Mouse (Mus musculus): ENCODE data around the gene Tmem273. TPM values are rescaled to one million over a fixed set of nuclear protein-coding genes. Genes with fewer than 3 reads are reported as not detected.

The Tmem273 gene
- polyA plus RNA-seq, 1 experiment from 2014 or later = 0.46 TPM

GRCm38 (mm10) chr14:32819297-32819696, 33.5 kb downstream of the Tmem273 start:
- Histone ChIP-seq H3K4me1 (ENCODE audit: control insufficient read depth, insufficient read depth, low read length) (no peaks in the 10 kb centered on the region), H3K4me2 (ENCODE audit: low read depth, low read length) (no peak overlapping the region), H3K27me3 (ENCODE audit: control insufficient read depth, insufficient read depth, low read length) (no peaks in the 10 kb centered on the region), H3K9me3 (ENCODE audit: control insufficient read depth, low read length) (no peaks in the 10 kb centered on the region), H3K27ac (ENCODE audit: low read depth, low read length) (no peak overlapping the region), H3K9ac (replicated peaks; ENCODE audit: low read depth, low read length) (no peak overlapping the region), H3K36me3 (ENCODE audit: control insufficient read depth, insufficient read depth, low read length) (no peaks in the 10 kb centered on the region), H3K4me3 (ENCODE audit: low read depth, low read length) (no peak overlapping the region)
- WGBS = 76% methylated on average over 1 of the region's 1 CpGs
- no peak for ATAC-seq (ENCODE audit: low read depth)

GRCm38 (mm10) chr14:32822812-32823211, 37.0 kb downstream of the Tmem273 start:
- Histone ChIP-seq H3K4me1 (ENCODE audit: control insufficient read depth, insufficient read depth, low read length) (peaks cover 6% of the 10 kb centered on the region; the same call in 1 of the 2 replicates), H3K9ac (replicated peaks; ENCODE audit: low read depth, low read length) (no peak overlapping the region), H3K36me3 (ENCODE audit: control insufficient read depth, insufficient read depth, low read length) (no peaks in the 10 kb centered on the region), H3K27ac (ENCODE audit: low read depth, low read length) (no peak overlapping the region), H3K9me3 (ENCODE audit: control insufficient read depth, low read length) (no peaks in the 10 kb centered on the region), H3K27me3 (ENCODE audit: control insufficient read depth, insufficient read depth, low read length) (no peaks in the 10 kb centered on the region), H3K4me3 (ENCODE audit: low read depth, low read length) (no peak overlapping the region), H3K4me2 (ENCODE audit: low read depth, low read length) (no peak overlapping the region)
- ATAC-seq (ENCODE audit: low read depth) = no peak
- WGBS = 88% methylated on average over 4 of the region's 4 CpGs

GRCm38 (mm10) chr14:32823861-32824260, 38.1 kb downstream of the Tmem273 start:
- Histone ChIP-seq H3K27me3 (ENCODE audit: control insufficient read depth, insufficient read depth, low read length) (no peaks in the 10 kb centered on the region), H3K27ac (ENCODE audit: low read depth, low read length) (no peak overlapping the region), H3K9ac (replicated peaks; ENCODE audit: low read depth, low read length) (no peak overlapping the region), H3K9me3 (ENCODE audit: control insufficient read depth, low read length) (no peaks in the 10 kb centered on the region), H3K36me3 (ENCODE audit: control insufficient read depth, insufficient read depth, low read length) (no peaks in the 10 kb centered on the region), H3K4me1 (ENCODE audit: control insufficient read depth, insufficient read depth, low read length) (peaks cover 6% of the 10 kb centered on the region; the same call in 1 of the 2 replicates), H3K4me3 (ENCODE audit: low read depth, low read length) (no peak overlapping the region), H3K4me2 (ENCODE audit: low read depth, low read length) (no peak overlapping the region)
- WGBS = 89% methylated on average over 3 of the region's 3 CpGs
- ATAC-seq (ENCODE audit: low read depth) = no peak

GRCm38 (mm10) chr14:32824267-32825150, 38.7 kb downstream of the Tmem273 start:
- Histone ChIP-seq H3K4me3 (ENCODE audit: low read depth, low read length) (no peak overlapping the region), H3K27ac (ENCODE audit: low read depth, low read length) (no peak overlapping the region), H3K4me2 (ENCODE audit: low read depth, low read length) (no peak overlapping the region), H3K27me3 (ENCODE audit: control insufficient read depth, insufficient read depth, low read length) (no peaks in the 10 kb centered on the region), H3K9ac (replicated peaks; ENCODE audit: low read depth, low read length) (no peak overlapping the region), H3K36me3 (ENCODE audit: control insufficient read depth, insufficient read depth, low read length) (no peaks in the 10 kb centered on the region), H3K4me1 (ENCODE audit: control insufficient read depth, insufficient read depth, low read length) (peaks cover 6% of the 10 kb centered on the region; the same call in 1 of the 2 replicates), H3K9me3 (ENCODE audit: control insufficient read depth, low read length) (no peaks in the 10 kb centered on the region)
- ATAC-seq (ENCODE audit: low read depth) = no peak
- 47% methylated on average over 14 of the region's 14 CpGs for WGBS

- no peaks in the 10 kb centered on the region for H3K9me3 ChIP-seq (ENCODE audit: control insufficient read depth, low read length)
- 8% methylated on average over 11 of the region's 11 CpGs for WGBS
- no peaks in the 10 kb centered on the region for H3K27me3 ChIP-seq (ENCODE audit: control insufficient read depth, insufficient read depth, low read length)
- 0 out of 2 replicates have a peak overlapping the region, but pooled peaks have one; percentile 2 for H3K4me2 ChIP-seq (ENCODE audit: low read depth, low read length)
- H3K36me3 ChIP-seq (ENCODE audit: control insufficient read depth, insufficient read depth, low read length) = no peaks in the 10 kb centered on the region
- peaks cover 6% of the 10 kb centered on the region; the same call in 1 of the 2 replicates for H3K4me1 ChIP-seq (ENCODE audit: control insufficient read depth, insufficient read depth, low read length)
- H3K27ac ChIP-seq (ENCODE audit: low read depth, low read length) = no peak overlapping the region
- no peak overlapping the region for H3K9ac ChIP-seq (replicated peaks; ENCODE audit: low read depth, low read length)
- peak; percentile 46 for ATAC-seq (ENCODE audit: low read depth)
- H3K4me3 ChIP-seq (ENCODE audit: low read depth, low read length) = no peak overlapping the region
Measured at GRCm38 (mm10) chr14:32825426-32826032, 39.8 kb downstream of the Tmem273 start.

GRCm38 (mm10) chr14:32827165-32827564, 41.4 kb downstream of the Tmem273 start:
- H3K27ac ChIP-seq (ENCODE audit: low read depth, low read length) = no peak overlapping the region
- H3K4me3 ChIP-seq (ENCODE audit: low read depth, low read length) = no peak overlapping the region
- 70% methylated on average over 4 of the region's 4 CpGs for WGBS
- H3K36me3 ChIP-seq (ENCODE audit: control insufficient read depth, insufficient read depth, low read length) = no peaks in the 10 kb centered on the region
- H3K4me2 ChIP-seq (ENCODE audit: low read depth, low read length) = no peak overlapping the region
- no peak for ATAC-seq (ENCODE audit: low read depth)
- H3K9ac ChIP-seq (replicated peaks; ENCODE audit: low read depth, low read length) = no peak overlapping the region
- H3K27me3 ChIP-seq (ENCODE audit: control insufficient read depth, insufficient read depth, low read length) = no peaks in the 10 kb centered on the region
- peaks cover 6% of the 10 kb centered on the region; the same call in 1 of the 2 replicates for H3K4me1 ChIP-seq (ENCODE audit: control insufficient read depth, insufficient read depth, low read length)
- no peaks in the 10 kb centered on the region for H3K9me3 ChIP-seq (ENCODE audit: control insufficient read depth, low read length)

- no peak for ATAC-seq (ENCODE audit: low read depth)
- H3K36me3 ChIP-seq (ENCODE audit: control insufficient read depth, insufficient read depth, low read length) = no peaks in the 10 kb centered on the region
- peaks cover 6% of the 10 kb centered on the region; the same call in 1 of the 2 replicates for H3K4me1 ChIP-seq (ENCODE audit: control insufficient read depth, insufficient read depth, low read length)
- no peak overlapping the region for H3K27ac ChIP-seq (ENCODE audit: low read depth, low read length)
- H3K9me3 ChIP-seq (ENCODE audit: control insufficient read depth, low read length) = no peaks in the 10 kb centered on the region
- no peaks in the 10 kb centered on the region for H3K27me3 ChIP-seq (ENCODE audit: control insufficient read depth, insufficient read depth, low read length)
- H3K4me2 ChIP-seq (ENCODE audit: low read depth, low read length) = no peak overlapping the region
- 57% methylated on average over 6 of the region's 6 CpGs for WGBS
- no peak overlapping the region for H3K4me3 ChIP-seq (ENCODE audit: low read depth, low read length)
- no peak overlapping the region for H3K9ac ChIP-seq (replicated peaks; ENCODE audit: low read depth, low read length)
Measured at GRCm38 (mm10) chr14:32827994-32828650, 42.4 kb downstream of the Tmem273 start.

GRCm38 (mm10) chr14:32833847-32834246, 48.1 kb downstream of the Tmem273 start, which contains the start of gene Fam170b:
Gene Fam170b, plus strand, starts transcription at chr14:32833962.
- Histone ChIP-seq H3K4me1 (ENCODE audit: control insufficient read depth, insufficient read depth, low read length) (no peaks in the 10 kb centered on the region), H3K27ac (ENCODE audit: low read depth, low read length) (no peak within 1 kb of the TSS), H3K4me3 (ENCODE audit: low read depth, low read length) (no peak within 1 kb of the TSS), H3K27me3 (ENCODE audit: control insufficient read depth, insufficient read depth, low read length) (no peaks in the 10 kb centered on the region), H3K4me2 (ENCODE audit: low read depth, low read length) (no peak within 1 kb of the TSS), H3K9ac (replicated peaks; ENCODE audit: low read depth, low read length) (no peak within 1 kb of the TSS), H3K36me3 (ENCODE audit: control insufficient read depth, insufficient read depth, low read length) (no peaks in the 10 kb centered on the region), H3K9me3 (ENCODE audit: control insufficient read depth, low read length) (no peaks in the 10 kb centered on the region)
- ATAC-seq (ENCODE audit: low read depth) = no peak
- 88% methylated on average over 8 of the region's 8 CpGs for WGBS
